ENCODE assay signal across 26 mouse cellular contexts in the genomic region with DNA sequence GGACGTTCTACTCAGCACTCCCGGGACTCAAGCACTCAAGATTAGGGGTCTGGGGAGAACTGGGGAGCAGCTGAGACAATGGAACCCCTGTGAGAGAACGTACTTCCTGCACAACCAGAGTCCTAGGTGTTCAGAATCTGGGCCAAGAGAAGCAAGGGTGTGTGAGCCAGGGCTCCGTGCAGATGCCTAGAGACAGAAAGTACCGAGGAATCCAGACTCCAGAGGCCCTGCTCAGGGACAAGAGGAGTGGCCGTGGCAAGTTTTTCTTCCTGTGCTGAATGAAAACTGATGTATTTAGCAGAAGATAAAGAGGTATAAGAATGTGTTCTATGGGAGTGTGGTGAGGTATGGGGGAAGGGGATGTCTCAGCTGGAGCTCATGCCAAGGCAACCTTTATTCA. TPM values are rescaled to one million over a fixed set of nuclear protein-coding genes. Genes with fewer than 3 reads are reported as not detected.
DNase-seq lines count a peak whose midpoint lies in the region; ATAC-seq and TF ChIP-seq lines count a peak whose summit lies in the region.
"Had no signal": no experiment of that assay in that cellular context is flagged by ENCODE, and none has a peak within 500 bp of the region (broad histone marks: within the 10 kb centered on the region; RNA-seq: fewer than 3 reads in every experiment).

No protein-coding gene starts in this region.

- H3K4me3 ChIP-seq in heart, embryonic 11.5 days (ENCODE audit: low read depth, low read length) = no peak overlapping the region
- H3K4me3 ChIP-seq in hindbrain, embryonic 10.5 days = no peak overlapping the region
- no peak overlapping the region for H3K4me3 ChIP-seq in hindbrain, postnatal 0 days (ENCODE audit: low read length)
- H3K4me3 ChIP-seq in stomach, embryonic 16.5 days (replicated peaks; ENCODE audit: low read length) = no peak overlapping the region
- H3K4me3 ChIP-seq: embryonic facial prominence, embryonic 12.5 days; embryonic facial prominence, embryonic 15.5 days; erythroblast, embryonic 14.5 days; forebrain, embryonic 10.5 days; forebrain, embryonic 12.5 days had no signal

- DNase-seq in heart, adult 11 months = peak; percentile 89
- no peak for DNase-seq in heart, adult 9 months (ENCODE audit: low spot score in 2 of 2)
- no peak for DNase-seq in heart, postnatal 4 days
- DNase-seq in hindbrain, embryonic 10.5 days (ENCODE audit: low spot score) = no peak
- no peak for DNase-seq in hindbrain, postnatal 0 days (ENCODE audit: low spot score)
- DNase-seq: adrenal gland, adult 2 months; adrenal gland, postnatal 10 days; adrenal gland, postnatal 25 days; cerebellum, adult 11 months; cerebellum, adult 18-20 months; cerebellum, adult 8-10 months; cerebellum, adult 9-11 months; cerebellum, postnatal 14 days; cerebellum, postnatal 36 days; embryo, embryonic 11 days had no signal

- no peaks in the 10 kb centered on the region for H3K36me3 ChIP-seq in heart, embryonic 11.5 days (ENCODE audit: control insufficient read depth, insufficient read depth, low read length)
- H3K36me3 ChIP-seq in hindbrain, embryonic 10.5 days = no peaks in the 10 kb centered on the region
- H3K36me3 ChIP-seq in hindbrain, postnatal 0 days (ENCODE audit: insufficient read depth, low read length) = no peaks in the 10 kb centered on the region
- H3K36me3 ChIP-seq in stomach, embryonic 16.5 days (ENCODE audit: control insufficient read depth, insufficient read depth, low read length) = no peaks in the 10 kb centered on the region
- H3K36me3 ChIP-seq: embryonic facial prominence, embryonic 12.5 days; embryonic facial prominence, embryonic 15.5 days; forebrain, embryonic 10.5 days; forebrain, embryonic 12.5 days had no signal

- no peak overlapping the region for H3K4me2 ChIP-seq in heart, embryonic 11.5 days
- H3K4me2 ChIP-seq in hindbrain, postnatal 0 days (ENCODE audit: low read depth, low read length) = no peak overlapping the region
- no peak overlapping the region for H3K4me2 ChIP-seq in stomach, embryonic 16.5 days (ENCODE audit: low read depth, low read length)
- H3K4me2 ChIP-seq: embryonic facial prominence, embryonic 12.5 days; embryonic facial prominence, embryonic 15.5 days; forebrain, embryonic 12.5 days had no signal

- no peak overlapping the region for H3K27ac ChIP-seq in heart, embryonic 11.5 days (ENCODE audit: low read depth, low read length)
- peak overlapping the region; percentile 19; the same call in 1 of the 2 replicates for H3K27ac ChIP-seq in hindbrain, embryonic 10.5 days
- no peak overlapping the region for H3K27ac ChIP-seq in hindbrain, postnatal 0 days
- peak overlapping the region; percentile 67 for H3K27ac ChIP-seq in stomach, embryonic 16.5 days (ENCODE audit: low read length)
- H3K27ac ChIP-seq: embryonic facial prominence, embryonic 12.5 days; embryonic facial prominence, embryonic 15.5 days; forebrain, embryonic 10.5 days; forebrain, embryonic 12.5 days had no signal

- H3K9me3 ChIP-seq in heart, embryonic 11.5 days (replicated peaks; ENCODE audit: control insufficient read depth, low read length) = no peaks in the 10 kb centered on the region
- H3K9me3 ChIP-seq in hindbrain, embryonic 10.5 days = no peaks in the 10 kb centered on the region
- no peaks in the 10 kb centered on the region for H3K9me3 ChIP-seq in hindbrain, postnatal 0 days (ENCODE audit: low read length)
- no peaks in the 10 kb centered on the region for H3K9me3 ChIP-seq in stomach, embryonic 16.5 days (replicated peaks; ENCODE audit: control insufficient read depth, low read length)
- H3K9me3 ChIP-seq: embryonic facial prominence, embryonic 12.5 days; embryonic facial prominence, embryonic 15.5 days; forebrain, embryonic 10.5 days; forebrain, embryonic 12.5 days had no signal

- ATAC-seq in heart, embryonic 11.5 days (replicated peaks; ENCODE audit: insufficient number of reproducible peaks, low FRiP score, low TSS enrichment) = no peak
- ATAC-seq in hindbrain, postnatal 0 days = no peak
- peak; percentile 72; the same call in 1 of the 2 replicates for ATAC-seq in stomach, embryonic 16.5 days (ENCODE audit: insufficient read depth, low FRiP score)
- ATAC-seq in inflammation-experienced regulatory T-cells, adult 6 months = no peak
- ATAC-seq: forebrain, embryonic 14.5 days; forebrain, embryonic 16.5 days had no signal

- H3K27me3 ChIP-seq in heart, embryonic 11.5 days (ENCODE audit: control insufficient read depth, insufficient read depth, low read length) = no peaks in the 10 kb centered on the region
- no peaks in the 10 kb centered on the region for H3K27me3 ChIP-seq in hindbrain, embryonic 10.5 days (ENCODE audit: insufficient read depth, poor library complexity, severe bottlenecking)
- H3K27me3 ChIP-seq in hindbrain, postnatal 0 days (ENCODE audit: insufficient read depth, low read length) = no peaks in the 10 kb centered on the region
- H3K27me3 ChIP-seq in stomach, embryonic 16.5 days (ENCODE audit: control insufficient read depth, insufficient read depth, low read length) = no peaks in the 10 kb centered on the region
- H3K27me3 ChIP-seq: embryonic facial prominence, embryonic 12.5 days; embryonic facial prominence, embryonic 15.5 days; forebrain, embryonic 12.5 days had no signal

- no peaks in the 10 kb centered on the region for H3K4me1 ChIP-seq in heart, embryonic 11.5 days (ENCODE audit: control insufficient read depth, insufficient read depth, low read length)
- H3K4me1 ChIP-seq in hindbrain, embryonic 10.5 days (replicated peaks) = peaks cover 9% of the 10 kb centered on the region; the same call in 1 of the 2 replicates
- no peaks in the 10 kb centered on the region for H3K4me1 ChIP-seq in hindbrain, postnatal 0 days (ENCODE audit: insufficient read depth, low read length)
- peaks cover 16% of the 10 kb centered on the region; the same call in 1 of the 2 replicates for H3K4me1 ChIP-seq in stomach, embryonic 16.5 days (ENCODE audit: control insufficient read depth, insufficient read depth, low read length)
- H3K4me1 ChIP-seq: forebrain, embryonic 12.5 days had no signal

- WGBS in heart, embryonic 11.5 days (ENCODE audit: insufficient replicate concordance) = 46% methylated on average over 6 of the region's 6 CpGs
- 77% methylated on average over 6 of the region's 6 CpGs for WGBS in hindbrain, embryonic 10.5 days
- WGBS in hindbrain, postnatal 0 days = 43% methylated on average over 6 of the region's 6 CpGs
- 48% methylated on average over 6 of the region's 6 CpGs for WGBS in stomach, embryonic 16.5 days

- 0 out of 2 replicates have a peak overlapping the region, but pooled peaks have one; percentile 22 for H3K9ac ChIP-seq in heart, embryonic 11.5 days (ENCODE audit: low read depth, low read length)
- no peak overlapping the region for H3K9ac ChIP-seq in hindbrain, postnatal 0 days (replicated peaks; ENCODE audit: low read length)
- no peak overlapping the region for H3K9ac ChIP-seq in stomach, embryonic 16.5 days (ENCODE audit: low read length)
- H3K9ac ChIP-seq: embryonic facial prominence, embryonic 12.5 days; embryonic facial prominence, embryonic 15.5 days; forebrain, embryonic 12.5 days had no signal

- no peak for TF ChIP-seq CTCF in hindbrain, postnatal 0 days (IDR thresholded peaks at IDR 0.05; ENCODE audit: low read depth)

RNA-seq across cellular contexts. Expression of gene Fam20c, which starts 56.8 kb away (rescaled TPM):
- 3.0 and 3.7 TPM in 2 replicates for polyA plus RNA-seq in heart, embryonic 11.5 days (2014; fragmentation: Nextera tagmentation; extraction: Ambion mirVana)
- total RNA-seq in heart, postnatal 4 days (2021) = 10 to 100 TPM; 16.3 to 17.0 TPM
- 10.9 and 24.0 TPM in 2 replicates for polyA plus RNA-seq in hindbrain, embryonic 10.5 days (2016; fragmentation: Nextera tagmentation; extraction: Ambion mirVana)
- total RNA-seq in hindbrain, postnatal 0 days (2014; rRNA removed) = 96.4 and 99.4 TPM in 2 replicates
- 52.5 and 53.9 TPM in 2 replicates for polyA plus RNA-seq in hindbrain, postnatal 0 days (2015; fragmentation: Nextera tagmentation; extraction: Ambion mirVana)
- 4.8 and 5.4 TPM in 2 replicates for polyA plus RNA-seq in stomach, embryonic 16.5 days (2015; fragmentation: Nextera tagmentation; extraction: Ambion mirVana)
- polyA plus RNA-seq in inflammation-experienced regulatory T-cells, adult 6 months (2017; shearing (Covaris generic)) = not detected
- total RNA-seq: MEL had no signal

Comparison
In these comparisons a context has a peak if more than half of its experiments do, and no peak if none do; other contexts are left out.
1. H3K27ac ChIP-seq: peak in hindbrain, embryonic 10.5 days (single experiment) and stomach, embryonic 16.5 days (single experiment); none in heart, embryonic 11.5 days (single experiment) and hindbrain, postnatal 0 days (single experiment).